Comparison of ENCODE assay signal across 25 mouse cellular contexts in genomic region chr2:56963937-56964695, GRCm38 (mm10).
DNase-seq lines count a peak whose midpoint lies in the region; ATAC-seq and TF ChIP-seq lines count a peak whose summit lies in the region.
"Had no signal": no experiment of that assay in that cellular context is flagged by ENCODE, and none has a peak within 500 bp of the region (broad histone marks: within the 10 kb centered on the region; RNA-seq: fewer than 3 reads in every experiment).

No protein-coding gene starts in this region.

- H3K4me2 ChIP-seq in embryonic facial prominence, embryonic 14.5 days (ENCODE audit: low read depth, low read length) = no peak overlapping the region
- no peak overlapping the region for H3K4me2 ChIP-seq in limb, embryonic 14.5 days (replicated peaks; ENCODE audit: low read depth, low read length, severe bottlenecking)
- H3K4me2 ChIP-seq: embryonic facial prominence, embryonic 12.5 days; forebrain, embryonic 13.5 days; heart, embryonic 15.5 days; hindbrain, embryonic 13.5 days; limb, embryonic 15.5 days had no signal

- no peak overlapping the region for H3K9ac ChIP-seq in embryonic facial prominence, embryonic 14.5 days (ENCODE audit: low read depth, low read length)
- no peak overlapping the region for H3K9ac ChIP-seq in limb, embryonic 14.5 days (ENCODE audit: low read depth, low read length, severe bottlenecking)
- H3K9ac ChIP-seq in ES-E14 (ENCODE audit: insufficient read depth, low read depth, low read length, poor library complexity, severe bottlenecking) = no peak overlapping the region
- H3K9ac ChIP-seq: embryonic facial prominence, embryonic 12.5 days; forebrain, embryonic 13.5 days; heart, embryonic 15.5 days; hindbrain, embryonic 13.5 days; limb, embryonic 15.5 days; liver, embryonic 14.5 days had no signal

- no peaks in the 10 kb centered on the region for H3K9me3 ChIP-seq in embryonic facial prominence, embryonic 14.5 days (ENCODE audit: control insufficient read depth, low read length)
- no peaks in the 10 kb centered on the region for H3K9me3 ChIP-seq in embryonic facial prominence, embryonic 10.5 days
- H3K9me3 ChIP-seq in limb, embryonic 14.5 days (ENCODE audit: control insufficient read depth, low read length) = no peaks in the 10 kb centered on the region
- no peaks in the 10 kb centered on the region for H3K9me3 ChIP-seq in limb, embryonic 10.5 days (replicated peaks)
- no peaks in the 10 kb centered on the region for H3K9me3 ChIP-seq in ES-E14 (ENCODE audit: control insufficient read depth, insufficient read depth, low read depth, low read length)
- H3K9me3 ChIP-seq: embryonic facial prominence, embryonic 12.5 days; forebrain, embryonic 13.5 days; heart, embryonic 15.5 days; hindbrain, embryonic 13.5 days; limb, embryonic 15.5 days had no signal

- no peaks in the 10 kb centered on the region for H3K27me3 ChIP-seq in embryonic facial prominence, embryonic 14.5 days (replicated peaks; ENCODE audit: control insufficient read depth, insufficient read depth, low read length)
- no peaks in the 10 kb centered on the region for H3K27me3 ChIP-seq in embryonic facial prominence, embryonic 10.5 days (replicated peaks; ENCODE audit: low read depth, poor library complexity, severe bottlenecking)
- H3K27me3 ChIP-seq in limb, embryonic 14.5 days (ENCODE audit: control insufficient read depth, insufficient read depth, low read length) = no peaks in the 10 kb centered on the region
- H3K27me3 ChIP-seq in limb, embryonic 10.5 days (ENCODE audit: low read depth, poor library complexity, severe bottlenecking) = no peaks in the 10 kb centered on the region
- H3K27me3 ChIP-seq: embryonic facial prominence, embryonic 12.5 days; forebrain, embryonic 13.5 days; heart, embryonic 15.5 days; hindbrain, embryonic 13.5 days; limb, embryonic 15.5 days had no signal

- in situ Hi-C loops in ES-E14 (cut with MboI; ENCODE audit: low sequenced_read_pairs in 2 of 2, unreplicated experiment in 2 of 2) = no loop called here

- peak; percentile 59 for DNase-seq in embryonic facial prominence, embryonic 14.5 days (ENCODE audit: low spot score)
- no peak for DNase-seq in embryonic facial prominence, embryonic 10.5 days (ENCODE audit: low spot score)
- DNase-seq in limb, embryonic 14.5 days (ENCODE audit: low spot score) = peak; percentile 51
- no peak for DNase-seq in limb, embryonic 10.5 days (ENCODE audit: low spot score)
- no peak for DNase-seq in ES-E14 (ENCODE audit: low read depth, low spot score)
- DNase-seq in mesoderm, embryonic 11.5 days (ENCODE audit: low read depth, low spot score) = peak; percentile 12
- no peak for DNase-seq in gastrocnemius, postnatal 25 days
- DNase-seq: adrenal gland, adult 8-10 months; cerebellum, adult 9-10 months; gastrocnemius, adult 2 months; heart, postnatal 36 days; kidney, adult 8-10 months; layer of hippocampus, adult 9-11 months; lung, postnatal 4 days; thymus, adult 2 months; thymus, postnatal 4 days had no signal

- no peak for TF ChIP-seq POLR2A in limb, embryonic 14.5 days (IDR thresholded peaks at IDR 0.05; ENCODE audit: borderline replicate concordance, extremely low read depth, insufficient read depth, insufficient read length)

- no peak for ATAC-seq in embryonic facial prominence, embryonic 14.5 days (ENCODE audit: low read depth)
- ATAC-seq in limb, embryonic 14.5 days (ENCODE audit: low FRiP score, low read depth) = no peak
- ATAC-seq: forebrain, embryonic 13.5 days; Patski had no signal

- WGBS in embryonic facial prominence, embryonic 14.5 days = 80% methylated on average over 3 of the region's 3 CpGs
- 86% methylated on average over 3 of the region's 3 CpGs for WGBS in embryonic facial prominence, embryonic 10.5 days
- WGBS in limb, embryonic 14.5 days = 77% methylated on average over 3 of the region's 3 CpGs
- WGBS in limb, embryonic 10.5 days = 93% methylated on average over 3 of the region's 3 CpGs

- H3K36me3 ChIP-seq in embryonic facial prominence, embryonic 14.5 days (ENCODE audit: control insufficient read depth, insufficient read depth, low read length) = no peaks in the 10 kb centered on the region
- H3K36me3 ChIP-seq in embryonic facial prominence, embryonic 10.5 days (replicated peaks) = no peaks in the 10 kb centered on the region
- no peaks in the 10 kb centered on the region for H3K36me3 ChIP-seq in limb, embryonic 14.5 days (ENCODE audit: control insufficient read depth, insufficient read depth, low read length)
- H3K36me3 ChIP-seq in limb, embryonic 10.5 days = no peaks in the 10 kb centered on the region
- H3K36me3 ChIP-seq in ES-E14 (ENCODE audit: control insufficient read depth, insufficient read depth, low read length, poor library complexity, severe bottlenecking) = no peaks in the 10 kb centered on the region
- H3K36me3 ChIP-seq: embryonic facial prominence, embryonic 12.5 days; heart, embryonic 15.5 days; hindbrain, embryonic 13.5 days; limb, embryonic 15.5 days had no signal

- no peaks in the 10 kb centered on the region for H3K4me1 ChIP-seq in embryonic facial prominence, embryonic 14.5 days (ENCODE audit: control insufficient read depth, insufficient read depth, low read length)
- no peaks in the 10 kb centered on the region for H3K4me1 ChIP-seq in embryonic facial prominence, embryonic 10.5 days
- H3K4me1 ChIP-seq in limb, embryonic 14.5 days (ENCODE audit: control insufficient read depth, insufficient read depth, low read length) = no peaks in the 10 kb centered on the region
- peaks cover 10% of the 10 kb centered on the region for H3K4me1 ChIP-seq in limb, embryonic 10.5 days
- no peaks in the 10 kb centered on the region for H3K4me1 ChIP-seq in ES-E14 (ENCODE audit: control insufficient read depth in 2 of 2, insufficient read depth in 2 of 2, low read length in 2 of 2, poor library complexity in 1 of 2)
- H3K4me1 ChIP-seq: embryonic facial prominence, embryonic 12.5 days; heart, embryonic 15.5 days; hindbrain, embryonic 13.5 days; limb, embryonic 15.5 days had no signal

- no peak overlapping the region for H3K27ac ChIP-seq in embryonic facial prominence, embryonic 14.5 days (replicated peaks; ENCODE audit: low read depth, low read length)
- no peak overlapping the region for H3K27ac ChIP-seq in embryonic facial prominence, embryonic 10.5 days (replicated peaks)
- H3K27ac ChIP-seq in limb, embryonic 14.5 days (replicated peaks; ENCODE audit: low read depth, low read length) = no peak overlapping the region
- H3K27ac ChIP-seq in limb, embryonic 10.5 days = no peak overlapping the region
- H3K27ac ChIP-seq in ES-E14 (ENCODE audit: insufficient read depth, low read depth, low read length, poor library complexity, severe bottlenecking) = no peak overlapping the region
- H3K27ac ChIP-seq: embryonic facial prominence, embryonic 12.5 days; forebrain, embryonic 13.5 days; gastrocnemius, adult 2 months; heart, embryonic 15.5 days; hindbrain, embryonic 13.5 days; limb, embryonic 15.5 days; liver, embryonic 14.5 days; stomach, postnatal 0 days had no signal

- H3K4me3 ChIP-seq in embryonic facial prominence, embryonic 14.5 days (ENCODE audit: low read depth, low read length) = no peak overlapping the region
- H3K4me3 ChIP-seq in embryonic facial prominence, embryonic 10.5 days = no peak overlapping the region
- no peak overlapping the region for H3K4me3 ChIP-seq in limb, embryonic 14.5 days (replicated peaks; ENCODE audit: low read length)
- no peak overlapping the region for H3K4me3 ChIP-seq in limb, embryonic 10.5 days
- H3K4me3 ChIP-seq in ES-E14 (ENCODE audit: insufficient read depth in 1 of 2, low read depth in 1 of 2, low read length in 2 of 2, poor library complexity in 1 of 2, severe bottlenecking in 1 of 2) = no peak overlapping the region
- H3K4me3 ChIP-seq: embryonic facial prominence, embryonic 12.5 days; erythroblast, embryonic 14.5 days; forebrain, embryonic 13.5 days; gastrocnemius, adult 2 months; heart, embryonic 15.5 days; hindbrain, embryonic 13.5 days; limb, embryonic 15.5 days had no signal

TF ChIP-seq in ES-E14, 5 proteins besides CTCF, POLR2A, EP300 and RAD21:
- TF ChIP-seq CHD2 (IDR thresholded peaks at IDR 0.05; ENCODE audit: low read depth, low read length) (no peak), MAFK (IDR thresholded peaks at IDR 0.05; ENCODE audit: insufficient read depth, low read depth, low read length) (peak; percentile 64; the same call in 1 of the 2 replicates)
TF ChIP-seq in ES-E14: peak in this region for 1.

Comparison
In these comparisons a context has a peak if more than half of its experiments do, and no peak if none do; other contexts are left out.
1. DNase-seq: peak in embryonic facial prominence, embryonic 14.5 days (single experiment), limb, embryonic 14.5 days (single experiment) and mesoderm, embryonic 11.5 days (single experiment); none in embryonic facial prominence, embryonic 10.5 days (single experiment), limb, embryonic 10.5 days (single experiment), ES-E14 (single experiment) and gastrocnemius, postnatal 25 days (single experiment).